Mouse (Mus musculus) retina, embryonic 14.5 days (tissue): ENCODE results near the gene Myo9a.
"Not testable (repeated sequence)": the region's sequence is repeated elsewhere in the genome, so short reads cannot be mapped to it uniquely, and the experiment has no call there.

Experiments
- DNase-seq: peaks from one replicate; pipeline ENCODE4 v3.0.0-alpha.2; 2015; ENCODE audit warnings: low spot score

The Myo9a gene

GRCm38 (mm10) chr9:59949511-59949910 is 198.8 kb downstream of the Myo9a start:
- DNase-seq = no peak

GRCm38 (mm10) chr9:59949981-59950380 is 199.3 kb downstream of the Myo9a start:
- no peak for DNase-seq

GRCm38 (mm10) chr9:59951001-59951750 is 200.5 kb downstream of the Myo9a start:
- DNase-seq = no peak

- DNase-seq = no peak
These were observed 201.2 kb downstream of the Myo9a start for GRCm38 (mm10) chr9:59951943-59952342.

GRCm38 (mm10) chr9:59952515-59953070 is 201.9 kb downstream of the Myo9a start:
- DNase-seq = no peak

GRCm38 (mm10) chr9:59953556-59953955 is 202.9 kb downstream of the Myo9a start:
- DNase-seq = no peak

- DNase-seq = no peak
These were observed 204.5 kb downstream of the Myo9a start for GRCm38 (mm10) chr9:59955199-59955598.

- DNase-seq = no peak
These were observed 205.0 kb downstream of the Myo9a start for GRCm38 (mm10) chr9:59955692-59956091.

- DNase-seq = no peak
These were observed 205.8 kb downstream of the Myo9a start for GRCm38 (mm10) chr9:59956496-59956895.

- not testable (repeated sequence) for DNase-seq
These were observed 207.4 kb downstream of the Myo9a start for GRCm38 (mm10) chr9:59958115-59958514.

GRCm38 (mm10) chr9:59959276-59959675 is 208.6 kb downstream of the Myo9a start:
- peak; percentile 94 for DNase-seq

- no peak for DNase-seq
These were observed 209.9 kb downstream of the Myo9a start, which contains the start of gene Nr2e3 for GRCm38 (mm10) chr9:59960559-59960958. Nr2e3 (minus strand) TSS chr9:59960659.

GRCm38 (mm10) chr9:59961201-59961955 is 210.7 kb downstream of the Myo9a start:
- DNase-seq = no peak

GRCm38 (mm10) chr9:59964367-59964766 is 213.7 kb downstream of the Myo9a start:
- DNase-seq = no peak

- DNase-seq = no peak
These were observed 214.3 kb downstream of the Myo9a start for GRCm38 (mm10) chr9:59965046-59965445.

GRCm38 (mm10) chr9:59969383-59969782 is 218.7 kb downstream of the Myo9a start:
- DNase-seq = peak; percentile 87

- DNase-seq = no peak
These were observed 220.6 kb downstream of the Myo9a start for GRCm38 (mm10) chr9:59971263-59971662.
